Mouse (Mus musculus) embryonic facial prominence, embryonic 15.5 days (tissue): ENCODE results near the gene Zcchc17. TPM values are rescaled to one million over a fixed set of nuclear protein-coding genes. Genes with fewer than 3 reads are reported as not detected.

Experiments
- ATAC-seq: fragments of 200-750 bp; cut with Nextera tagmentation; 2 replicates; pipeline ENCODE4 v1.8.0; 2017; ENCODE audit warnings: low read depth, moderate TSS enrichment; ENCODE audit not compliant: insufficient number of reproducible peaks, low FRiP score, low TSS enrichment
- H3K27ac ChIP-seq: fragments of 300-500 bp; sonication (generic); replicated peaks from 2 replicates; pipeline ENCODE4 v1.5.1; 2015; ENCODE audit warnings: mild to moderate bottlenecking, inconsistent platforms
- H3K27me3 ChIP-seq: fragments of 300-500 bp; sonication (generic); 2 replicates; pipeline ENCODE4 v1.6.1; 2015; ENCODE audit warnings: inconsistent platforms
- H3K36me3 ChIP-seq: fragments of 300-500 bp; sonication (generic); 2 replicates; pipeline ENCODE4 v1.6.1; 2015; ENCODE audit warnings: mild to moderate bottlenecking, inconsistent platforms
- H3K4me1 ChIP-seq: fragments of 300-500 bp; sonication (generic); 2 replicates; pipeline ENCODE4 v1.6.1; 2015; ENCODE audit warnings: inconsistent platforms
- H3K4me2 ChIP-seq: fragments of 300-500 bp; sonication (generic); replicated peaks from 2 replicates; pipeline ENCODE4 v1.6.1; 2015; ENCODE audit warnings: mild to moderate bottlenecking, inconsistent platforms
- H3K4me3 ChIP-seq: fragments of 300-500 bp; sonication (generic); replicated peaks from 2 replicates; pipeline ENCODE4 v1.5.1; 2015; ENCODE audit warnings: mild to moderate bottlenecking, inconsistent platforms
- H3K9ac ChIP-seq: fragments of 300-500 bp; sonication (generic); 2 replicates; pipeline ENCODE4 v1.6.1; 2015; ENCODE audit warnings: inconsistent platforms
- H3K9me3 ChIP-seq: fragments of 300-500 bp; sonication (generic); replicated peaks from 2 replicates; pipeline ENCODE4 v1.6.1; 2016; ENCODE audit warnings: inconsistent platforms
- WGBS: fragments of 180-500 bp; shearing (Covaris S2); methylation state at CpG from one replicate; pipeline ENCODE4 v1.1.7; 2015; 5-methylcytosine and 5-hydroxymethylcytosine counted together
- polyA plus RNA-seq: library from polyadenylated mRNA; unstranded; fragments of >200 nt; fragmentation: Nextera tagmentation; extraction: Ambion mirVana; gene quantifications from 2 replicates; pipeline ENCODE4 v1.2.1, GENCODE M21; 2015

The Zcchc17 gene
- polyA plus RNA-seq, 1 experiment from 2014 or later: 69.1 TPM

DNA sequence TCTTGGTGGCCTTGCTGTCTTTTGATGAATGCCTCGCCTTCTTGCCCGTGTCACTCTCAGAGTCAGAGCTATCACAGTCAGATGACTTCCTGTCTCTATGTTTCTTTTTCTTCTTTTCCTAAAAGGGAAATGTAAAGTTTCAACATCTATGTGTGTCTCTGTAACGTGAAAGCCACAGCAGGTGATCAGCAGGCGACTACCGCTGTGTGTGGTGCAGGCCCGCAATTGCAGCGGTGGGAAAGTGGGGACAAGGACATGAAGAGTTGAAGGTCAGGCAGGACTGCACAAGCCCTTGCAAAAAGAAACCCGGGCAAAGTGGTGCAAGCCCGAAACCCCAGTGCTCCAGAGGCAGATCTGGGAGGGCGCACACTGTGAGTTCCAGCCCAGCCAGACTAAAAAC lies 43.1 kb downstream of the Zcchc17 start:
- no peak for ATAC-seq
- H3K36me3 ChIP-seq: peaks cover 43% of the 10 kb centered on the region
- WGBS: 79% methylated on average over 10 of the region's 10 CpGs

DNA sequence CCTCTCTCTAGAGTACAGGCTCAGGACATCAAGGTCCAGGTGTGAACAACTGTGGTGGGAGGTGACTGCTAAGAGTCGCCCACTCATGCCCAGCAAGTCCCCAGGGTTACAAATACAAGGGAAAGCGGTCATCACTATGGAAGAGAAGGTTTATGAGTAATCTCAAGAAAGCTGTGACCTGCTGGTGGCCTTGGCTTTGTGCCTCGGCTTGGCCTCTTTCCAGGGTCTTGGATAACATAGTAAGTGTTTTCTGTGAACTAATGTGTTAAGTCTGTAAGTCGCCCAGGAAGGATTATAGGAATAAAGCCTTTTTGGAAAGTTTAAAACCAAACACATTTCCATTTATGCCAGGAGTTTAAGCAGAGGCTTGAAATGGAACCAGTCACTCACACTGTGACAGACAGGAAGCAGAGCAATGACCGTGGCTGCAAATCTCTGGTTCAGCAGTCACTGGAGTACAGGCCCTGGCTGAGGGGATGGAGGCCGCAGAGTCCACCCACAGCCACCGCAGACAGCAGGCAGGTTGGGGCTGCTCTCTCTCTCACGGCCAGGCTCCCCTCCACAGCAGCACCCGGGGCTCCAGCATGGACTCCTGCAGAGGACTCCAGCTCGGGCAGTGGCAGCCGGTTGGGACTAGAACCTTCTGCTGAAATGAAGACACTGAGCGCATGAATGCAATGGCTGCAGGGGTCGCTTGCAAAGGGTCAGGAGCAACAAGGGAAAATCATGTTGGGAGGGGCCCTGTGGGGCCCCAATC lies 43.8 kb downstream of the Zcchc17 start:
- Histone ChIP-seq H3K36me3 (peaks cover 38% of the 10 kb centered on the region), H3K4me2 (no peak overlapping the region), H3K27me3 (peaks cover under 1% of the 10 kb centered on the region; the same call in 1 of the 2 replicates), H3K27ac (no peak overlapping the region), H3K4me3 (no peak overlapping the region), H3K9me3 (no peaks in the 10 kb centered on the region), H3K9ac (no peak overlapping the region), H3K4me1 (no peaks in the 10 kb centered on the region)
- no peak for ATAC-seq
- 74% methylated on average over 13 of the region's 13 CpGs for WGBS

More for the DNA sequence above, 43.1 kb downstream of the Zcchc17 start:
- Histone ChIP-seq H3K4me2 (no peak overlapping the region), H3K9ac (no peak overlapping the region), H3K27ac (no peak overlapping the region), H3K27me3 (no peaks in the 10 kb centered on the region), H3K9me3 (no peaks in the 10 kb centered on the region), H3K4me1 (no peaks in the 10 kb centered on the region), H3K4me3 (no peak overlapping the region)

DNA sequence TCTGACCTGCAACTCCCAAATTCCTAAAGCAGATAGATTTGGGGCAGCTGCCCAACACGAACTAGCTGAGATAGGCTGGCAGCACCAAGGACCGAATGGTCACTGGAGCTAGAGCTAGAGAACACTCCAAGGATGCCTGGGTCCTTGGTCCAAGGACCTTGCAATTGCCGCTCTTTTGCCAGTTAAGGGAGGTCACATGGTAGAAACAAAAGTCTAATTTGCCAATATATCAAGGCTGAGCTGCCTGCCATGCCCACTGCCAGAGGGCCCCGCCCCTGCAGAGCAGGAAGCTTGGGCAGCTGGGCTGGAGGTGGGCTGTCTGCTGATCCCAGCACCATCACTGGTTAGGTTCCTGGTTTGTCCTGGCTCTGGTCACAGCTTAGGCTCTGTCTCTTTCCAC lies 46.2 kb downstream of the Zcchc17 start:
- H3K27ac ChIP-seq: no peak overlapping the region
- ATAC-seq: no peak
- 95% methylated on average over 4 of the region's 4 CpGs for WGBS
- no peak overlapping the region for H3K4me2 ChIP-seq
- peaks cover 24% of the 10 kb centered on the region for H3K27me3 ChIP-seq
- no peak overlapping the region for H3K4me3 ChIP-seq
- H3K9ac ChIP-seq: no peak overlapping the region
- peaks cover 21% of the 10 kb centered on the region for H3K36me3 ChIP-seq
- no peaks in the 10 kb centered on the region for H3K9me3 ChIP-seq
- H3K4me1 ChIP-seq: peaks cover 6% of the 10 kb centered on the region

DNA sequence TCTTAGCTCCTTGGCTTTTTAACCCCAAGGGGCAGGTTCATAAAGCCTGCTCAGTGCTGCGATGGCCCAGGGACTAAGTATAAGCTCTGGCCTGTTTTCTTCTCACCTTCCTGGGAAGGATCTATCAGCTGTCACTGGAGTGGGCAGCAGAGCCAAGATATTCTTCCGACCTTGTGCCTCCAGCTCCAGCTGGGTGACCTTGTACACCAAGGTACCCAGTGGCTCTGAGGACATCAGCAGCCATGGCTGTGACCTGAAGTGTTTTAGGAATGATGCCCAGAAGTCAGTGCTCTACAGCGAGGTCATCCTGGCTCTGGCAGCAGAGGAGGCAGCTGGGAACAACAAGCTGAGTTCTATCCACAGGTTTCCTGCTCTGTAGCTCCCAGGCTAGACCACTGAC lies 47.2 kb downstream of the Zcchc17 start:
- Histone ChIP-seq H3K27ac (no peak overlapping the region), H3K4me1 (peaks cover 15% of the 10 kb centered on the region), H3K9ac (no peak overlapping the region), H3K4me2 (no peak overlapping the region), H3K4me3 (no peak overlapping the region), H3K27me3 (peaks cover 32% of the 10 kb centered on the region), H3K36me3 (peaks cover 19% of the 10 kb centered on the region), H3K9me3 (no peaks in the 10 kb centered on the region)
- no peak for ATAC-seq
- WGBS: 85% methylated on average over 3 of the region's 3 CpGs

DNA sequence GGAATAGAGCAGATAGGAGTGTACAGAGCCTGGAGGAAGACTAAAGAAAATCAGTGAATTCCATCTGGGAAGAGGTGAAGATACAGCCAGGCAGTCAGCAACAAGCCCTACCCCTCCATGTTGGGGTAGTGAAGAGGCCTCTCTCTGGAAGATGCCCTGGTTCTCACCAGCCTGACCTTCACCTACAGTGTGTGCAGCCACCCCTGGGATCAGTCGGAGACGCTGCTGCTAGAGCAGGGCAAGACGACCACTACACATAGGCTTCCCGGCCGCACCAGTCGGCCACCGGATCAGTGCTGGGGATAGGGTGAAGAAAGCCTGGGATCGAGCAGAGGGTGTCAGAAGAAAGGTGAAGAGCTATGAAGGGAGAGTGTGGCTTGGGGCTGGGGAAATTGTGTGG lies 50.5 kb downstream of the Zcchc17 start:
- Histone ChIP-seq H3K4me2 (peak overlapping the region; percentile 92), H3K27ac (no peak overlapping the region), H3K27me3 (peaks cover 46% of the 10 kb centered on the region), H3K36me3 (no peaks in the 10 kb centered on the region; the same call in 1 of the 2 replicates), H3K9me3 (no peaks in the 10 kb centered on the region), H3K4me3 (peak overlapping the region; percentile 50), H3K9ac (no peak overlapping the region), H3K4me1 (peaks cover 17% of the 10 kb centered on the region)
- WGBS: 53% methylated on average over 8 of the region's 8 CpGs
- ATAC-seq: no peak

DNA sequence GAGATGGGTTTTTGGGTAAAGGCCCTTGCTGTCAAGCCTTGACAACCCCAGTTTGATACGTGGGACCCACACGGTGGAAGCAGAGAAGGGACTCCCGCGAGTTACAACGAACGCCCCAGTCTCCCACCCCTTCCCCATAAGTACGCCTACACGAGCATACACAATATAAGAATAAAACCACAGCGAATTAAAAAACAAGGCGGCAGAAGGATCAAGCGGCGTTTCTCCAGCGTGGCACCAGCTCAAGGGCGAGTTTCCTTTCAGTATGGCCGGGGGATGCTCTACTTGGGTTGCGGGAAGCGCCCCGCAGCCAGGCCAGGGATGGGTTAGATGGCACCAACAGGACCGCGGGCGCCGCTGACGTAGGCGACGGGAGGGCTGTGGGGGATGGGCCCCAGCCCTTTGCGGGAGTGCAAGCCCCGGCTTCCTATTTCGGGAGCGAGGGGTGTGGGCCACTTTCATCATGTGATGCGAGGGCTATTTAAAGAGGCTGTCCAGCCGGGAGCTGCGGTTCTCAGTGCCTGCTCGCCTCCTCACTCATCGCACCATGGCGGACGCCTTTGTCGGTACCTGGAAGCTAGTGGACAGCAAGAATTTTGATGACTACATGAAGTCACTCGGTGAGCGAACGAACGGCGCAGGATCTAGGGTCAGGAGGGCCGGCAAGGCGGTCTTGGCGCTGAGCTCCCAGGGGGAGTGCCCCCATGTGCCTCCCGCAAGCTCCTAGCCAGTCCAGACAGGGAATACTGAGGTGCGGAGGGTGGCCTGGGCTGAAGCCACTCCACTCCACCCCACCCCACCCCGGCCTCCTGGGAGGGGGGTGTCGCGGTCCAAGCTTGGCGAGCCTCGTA lies 51.3 kb downstream of the Zcchc17 start, which contains the start of the genes Fabp3 and Gm10570:
Fabp3 (plus strand) TSS at position 365 of the 851 bp plus-strand sequence.
Gm10570 (minus strand) TSS at position 444 of the 851 bp plus-strand sequence.
- Histone ChIP-seq H3K27ac (no peak within 1 kb of the TSS), H3K4me3 (peak within 1 kb of the TSS; percentile 50)
- under 1% methylated on average over 52 of the region's 52 CpGs for WGBS

DNA sequence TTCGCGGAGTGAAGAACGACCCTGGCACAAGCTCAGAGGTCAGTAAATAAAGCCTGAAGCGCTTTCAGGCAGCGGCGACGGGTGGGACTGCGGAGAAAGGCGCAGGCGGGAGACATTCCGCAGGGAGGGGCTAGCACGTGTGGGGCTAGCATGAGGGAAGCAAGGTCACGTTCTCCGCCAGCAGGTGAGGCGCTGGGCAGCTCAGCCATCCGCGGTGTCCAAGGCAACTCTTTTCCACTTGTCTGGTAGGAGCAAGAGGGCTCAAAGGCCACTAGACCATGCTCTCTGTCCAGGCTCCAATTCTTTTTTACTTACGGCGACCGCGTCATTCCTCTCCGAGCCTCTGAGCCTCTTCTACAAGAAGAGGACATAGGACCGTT lies 51.9 kb downstream of the Zcchc17 start:
- Histone ChIP-seq H3K9ac (no peak overlapping the region), H3K27ac (no peak overlapping the region), H3K4me2 (peak overlapping the region; percentile 92), H3K36me3 (no peaks in the 10 kb centered on the region), H3K27me3 (peaks cover 46% of the 10 kb centered on the region), H3K9me3 (no peaks in the 10 kb centered on the region), H3K4me1 (peaks cover 17% of the 10 kb centered on the region), H3K4me3 (peak overlapping the region; percentile 50)
- under 1% methylated on average over 23 of the region's 23 CpGs for WGBS
- ATAC-seq: no peak

More for the DNA sequence above, 51.3 kb downstream of the Zcchc17 start, which contains the start of the genes Fabp3 and Gm10570:
- Histone ChIP-seq H3K9me3 (no peaks in the 10 kb centered on the region), H3K9ac (peak within 1 kb of the TSS; percentile 19; the same call in 1 of the 2 replicates), H3K27me3 (peaks cover 46% of the 10 kb centered on the region), H3K4me2 (peak within 1 kb of the TSS; percentile 92), H3K36me3 (no peaks in the 10 kb centered on the region), H3K4me1 (peaks cover 17% of the 10 kb centered on the region)
- ATAC-seq: peak; percentile 52; the same call in 1 of the 2 replicates

DNA sequence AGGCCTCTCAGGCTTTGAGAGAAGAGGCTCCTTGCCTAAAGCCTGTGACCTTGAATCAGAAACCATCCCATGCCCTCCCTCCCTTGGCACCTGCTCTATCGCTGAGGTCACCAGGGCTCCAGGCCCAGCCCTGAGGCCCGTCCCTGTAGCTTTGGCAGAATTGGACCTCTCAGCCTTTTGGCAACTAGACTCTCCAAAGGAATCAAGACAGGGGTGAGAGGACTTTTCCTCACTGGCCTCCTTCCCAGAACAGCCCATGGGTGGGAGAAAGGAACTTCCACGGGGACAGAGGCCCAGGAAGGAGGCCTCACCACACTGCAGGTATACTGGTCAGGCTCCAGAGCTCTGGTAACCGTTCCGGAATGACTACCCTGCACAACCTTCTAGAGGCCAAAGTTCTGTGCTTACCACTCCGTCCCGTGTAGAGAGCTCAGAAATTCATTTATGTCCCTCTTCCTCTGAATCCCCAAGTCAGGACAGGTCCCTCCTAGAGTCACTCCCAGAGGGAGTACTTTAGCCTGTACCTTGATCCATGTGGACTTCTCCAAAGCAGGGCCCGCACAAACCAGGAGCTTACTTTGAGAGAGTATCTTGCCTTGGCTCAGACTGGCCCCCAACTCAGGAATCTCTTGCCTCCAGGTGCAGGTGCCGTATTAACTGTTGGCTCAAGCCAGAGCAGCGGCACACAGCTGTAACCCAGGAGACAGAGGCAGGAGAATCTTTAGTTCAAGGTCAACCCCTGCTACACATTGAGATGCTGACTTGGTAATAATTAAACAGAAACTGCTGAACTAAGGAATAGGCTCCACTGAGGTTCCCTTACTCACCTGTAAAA lies 52.7 kb downstream of the Zcchc17 start:
- WGBS: 79% methylated on average over 10 of the region's 10 CpGs
- Histone ChIP-seq H3K4me2 (peak overlapping the region; percentile 92; the same call in 1 of the 2 replicates), H3K27me3 (peaks cover 46% of the 10 kb centered on the region), H3K4me3 (peak overlapping the region; percentile 50; the same call in 1 of the 2 replicates), H3K36me3 (no peaks in the 10 kb centered on the region), H3K4me1 (peaks cover 17% of the 10 kb centered on the region), H3K9me3 (no peaks in the 10 kb centered on the region), H3K27ac (no peak overlapping the region), H3K9ac (no peak overlapping the region)
- ATAC-seq: no peak

DNA sequence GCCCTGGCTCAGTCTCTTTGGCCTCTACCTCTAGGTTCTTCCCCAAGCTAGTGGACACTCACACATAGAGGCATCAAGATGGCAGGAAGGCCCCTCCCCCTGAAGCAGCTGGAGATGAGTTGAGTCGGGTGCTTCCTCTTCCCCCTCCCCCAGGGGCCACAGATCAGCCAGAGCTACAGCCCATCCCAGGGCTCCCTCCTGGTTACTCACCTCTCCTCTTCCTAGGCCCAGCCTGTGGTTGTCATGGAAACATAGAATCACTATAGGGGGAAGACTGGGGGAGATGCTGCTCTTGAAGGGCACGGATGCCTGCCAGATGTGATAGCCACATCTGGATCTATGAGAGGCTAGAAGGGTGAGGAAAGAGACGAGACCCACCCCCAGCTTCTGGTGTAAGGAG lies 55.0 kb downstream of the Zcchc17 start:
- Histone ChIP-seq H3K4me2 (no peak overlapping the region), H3K27ac (no peak overlapping the region), H3K9ac (no peak overlapping the region), H3K36me3 (no peaks in the 10 kb centered on the region), H3K27me3 (peaks cover 34% of the 10 kb centered on the region), H3K9me3 (no peaks in the 10 kb centered on the region), H3K4me3 (no peak overlapping the region), H3K4me1 (peaks cover 17% of the 10 kb centered on the region)
- ATAC-seq: no peak
- 25% methylated on average over 3 of the region's 3 CpGs for WGBS

DNA sequence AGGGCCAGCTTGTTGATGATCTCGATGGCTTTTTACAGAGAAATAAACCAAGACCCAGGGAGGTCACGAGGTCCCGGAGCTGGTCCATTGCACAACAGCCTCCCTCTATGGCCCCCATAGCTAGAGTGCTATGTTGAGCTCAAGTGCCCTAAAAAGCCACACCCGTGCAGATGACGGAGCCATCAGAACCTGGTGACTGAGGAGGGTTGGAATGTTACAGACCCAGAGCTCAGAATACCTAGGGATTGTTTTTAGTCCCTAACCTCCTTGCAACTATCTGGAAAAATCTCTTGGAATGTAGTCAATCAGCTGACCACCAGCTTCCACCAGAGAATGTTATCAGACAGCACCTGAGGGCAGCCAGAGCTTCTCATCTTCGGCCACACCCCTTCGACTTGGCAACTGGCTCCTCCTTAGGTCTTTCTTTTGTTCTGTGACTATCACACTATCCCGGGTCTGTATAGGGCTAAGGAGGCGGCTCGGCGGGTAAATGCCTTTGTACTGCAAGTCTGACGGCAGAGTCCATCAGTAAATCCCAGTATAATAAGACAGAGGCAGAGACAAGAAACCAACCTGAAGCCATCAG lies 57.4 kb downstream of the Zcchc17 start:
- no peaks in the 10 kb centered on the region for H3K9me3 ChIP-seq
- H3K27ac ChIP-seq: no peak overlapping the region
- no peak overlapping the region for H3K4me3 ChIP-seq
- 51% methylated on average over 12 of the region's 12 CpGs for WGBS
- no peaks in the 10 kb centered on the region for H3K4me1 ChIP-seq
- no peaks in the 10 kb centered on the region for H3K36me3 ChIP-seq
- H3K27me3 ChIP-seq: peaks cover 12% of the 10 kb centered on the region
- no peak overlapping the region for H3K4me2 ChIP-seq
- H3K9ac ChIP-seq: no peak overlapping the region
- ATAC-seq: no peak
